ENCODE assay signal across 36 mouse cellular contexts in genomic region chr8:71346581-71346980, GRCm38 (mm10). TPM values are rescaled to one million over a fixed set of nuclear protein-coding genes. Genes with fewer than 3 reads are reported as not detected.
"Had no signal": no experiment of that assay in that cellular context is flagged by ENCODE, and none has a peak within 500 bp of the region (broad histone marks: within the 10 kb centered on the region; RNA-seq: fewer than 3 reads in every experiment).

No protein-coding gene starts in this region.

- H3K4me3 ChIP-seq: limb, embryonic 10.5 days; limb, embryonic 12.5 days; limb, embryonic 13.5 days; limb, embryonic 15.5 days; liver, embryonic 12.5 days; liver, embryonic 13.5 days; liver, embryonic 15.5 days; lung, embryonic 15.5 days; megakaryocyte, embryonic 14.5 days; midbrain, embryonic 10.5 days; midbrain, embryonic 12.5 days; midbrain, embryonic 13.5 days; midbrain, embryonic 15.5 days; myocyte; neural tube, embryonic 12.5 days had no signal

- ATAC-seq: liver, embryonic 12.5 days; liver, postnatal 0 days; lung, postnatal 0 days; midbrain, embryonic 13.5 days; midbrain, embryonic 15.5 days; midbrain, embryonic 16.5 days had no signal

- H3K4me2 ChIP-seq: limb, embryonic 12.5 days; limb, embryonic 13.5 days; limb, embryonic 15.5 days; liver, embryonic 11.5 days; liver, embryonic 12.5 days; liver, embryonic 13.5 days; liver, embryonic 15.5 days; lung, embryonic 14.5 days; lung, embryonic 15.5 days; midbrain, embryonic 11.5 days; midbrain, embryonic 12.5 days; midbrain, embryonic 13.5 days; midbrain, embryonic 15.5 days; neural tube, embryonic 12.5 days had no signal

- H3K4me1 ChIP-seq: limb, embryonic 10.5 days; limb, embryonic 12.5 days; limb, embryonic 13.5 days; limb, embryonic 15.5 days; liver, embryonic 12.5 days; liver, embryonic 13.5 days; liver, embryonic 15.5 days; lung, embryonic 15.5 days; midbrain, embryonic 10.5 days; midbrain, embryonic 12.5 days; midbrain, embryonic 13.5 days; midbrain, embryonic 15.5 days; neural tube, embryonic 12.5 days had no signal

- DNase-seq: left cerebral cortex, postnatal 4 days; liver; liver, embryonic 13.5 days; liver, postnatal 0 days; lung, adult 18-20 months; lung, adult 2 months; lung, embryonic 14.5 days; lung, postnatal 10 days; lung, postnatal 14 days; lung, postnatal 36 days; lung, postnatal 4 days; midbrain, embryonic 14.5 days had no signal

- H3K9ac ChIP-seq: limb, embryonic 12.5 days; limb, embryonic 13.5 days; limb, embryonic 15.5 days; liver, embryonic 12.5 days; liver, embryonic 13.5 days; liver, embryonic 14.5 days; liver, embryonic 15.5 days; liver, postnatal 0 days; lung, embryonic 14.5 days; lung, embryonic 15.5 days; midbrain, embryonic 12.5 days; midbrain, embryonic 13.5 days; midbrain, embryonic 15.5 days; neural tube, embryonic 12.5 days had no signal

- H3K27me3 ChIP-seq: limb, embryonic 12.5 days; limb, embryonic 13.5 days; limb, embryonic 15.5 days; liver, embryonic 12.5 days; liver, embryonic 13.5 days; liver, embryonic 15.5 days; lung, embryonic 15.5 days; megakaryocyte, embryonic 14.5 days; midbrain, embryonic 12.5 days; midbrain, embryonic 13.5 days; midbrain, embryonic 15.5 days; neural tube, embryonic 12.5 days had no signal

- H3K27ac ChIP-seq: limb, embryonic 10.5 days; limb, embryonic 12.5 days; limb, embryonic 13.5 days; limb, embryonic 15.5 days; liver, embryonic 12.5 days; liver, embryonic 13.5 days; liver, embryonic 14.5 days; liver, embryonic 15.5 days; lung, embryonic 15.5 days; macrophage; midbrain, embryonic 10.5 days; midbrain, embryonic 12.5 days; midbrain, embryonic 13.5 days; midbrain, embryonic 15.5 days; neural tube, embryonic 12.5 days had no signal

- H3K9me3 ChIP-seq: limb, embryonic 10.5 days; limb, embryonic 12.5 days; limb, embryonic 13.5 days; limb, embryonic 15.5 days; liver, embryonic 12.5 days; liver, embryonic 13.5 days; liver, embryonic 15.5 days; lung, embryonic 15.5 days; megakaryocyte, embryonic 14.5 days; midbrain, embryonic 10.5 days; midbrain, embryonic 12.5 days; midbrain, embryonic 13.5 days; midbrain, embryonic 15.5 days; neural tube, embryonic 12.5 days had no signal

RNA-seq across cellular contexts. Expression of gene Ushbp1, which starts 49.0 kb away (rescaled TPM):
- total RNA-seq: megakaryocyte progenitor cell, adult 5-6 weeks; megakaryocyte, adult 5-6 weeks; megakaryocyte-erythroid progenitor cell, adult 5-6 weeks; monocyte, adult 5-6 weeks had no signal
- polyA plus RNA-seq: macrophage had no signal
